Comparison of ENCODE assay signal across 8 mouse cellular contexts in the genomic region with DNA sequence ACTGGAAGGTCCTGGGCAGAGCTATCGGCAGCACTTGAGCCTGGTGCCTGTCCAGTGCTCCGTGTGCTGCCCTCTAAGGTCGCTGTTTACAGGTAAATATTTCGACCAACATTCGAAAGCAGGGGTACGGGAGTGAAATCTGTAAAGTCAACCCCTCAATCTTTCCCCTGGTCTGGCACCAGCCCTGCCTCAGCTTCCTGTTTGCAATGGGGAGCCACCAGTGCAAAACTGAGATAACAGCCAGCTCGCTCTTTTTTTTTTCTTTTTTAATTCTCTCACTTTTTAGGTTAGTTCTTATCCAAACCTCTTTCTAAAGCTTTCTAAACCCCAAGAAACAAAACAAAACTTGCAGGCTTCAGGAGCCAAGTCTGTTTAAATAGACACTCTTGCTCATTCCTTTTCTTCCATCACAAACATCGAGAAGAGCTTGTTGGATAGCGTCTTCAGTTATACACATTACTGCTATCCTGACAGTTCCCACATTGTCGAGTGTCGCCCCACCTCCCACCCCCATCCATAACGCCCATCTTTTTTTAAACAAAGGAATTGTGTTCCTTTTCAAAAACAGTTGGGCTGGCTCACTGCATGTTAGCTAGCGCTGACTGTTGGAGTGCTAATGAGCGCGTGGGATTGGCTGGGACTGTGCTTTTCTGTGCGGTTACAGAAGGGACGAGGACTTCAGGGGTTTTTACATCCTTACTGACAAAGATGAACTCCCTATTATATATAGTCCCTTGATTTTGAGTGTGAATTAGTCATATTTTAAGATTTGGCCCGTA. TPM values are rescaled to one million over a fixed set of nuclear protein-coding genes. Genes with fewer than 3 reads are reported as not detected.
DNase-seq lines count a peak whose midpoint lies in the region; ATAC-seq and TF ChIP-seq lines count a peak whose summit lies in the region.
"Had no signal": no experiment of that assay in that cellular context is flagged by ENCODE, and none has a peak within 500 bp of the region (broad histone marks: within the 10 kb centered on the region; RNA-seq: fewer than 3 reads in every experiment).

No protein-coding gene starts in this region.

- DNase-seq in left cerebral cortex, adult 18-20 months (ENCODE audit: low spot score in 2 of 2), result peak; percentile 57 to 59
- DNase-seq in left cerebral cortex, postnatal 10 days (ENCODE audit: extremely low spot score in 1 of 2, low spot score in 2 of 2), result no peak
- peak; percentile 68 to 72 for DNase-seq in right cerebral cortex, postnatal 10 days (ENCODE audit: low spot score in 2 of 2)
- no peak for DNase-seq in adrenal gland, adult (ENCODE audit: inconsistent age in 2 of 2, low spot score in 1 of 2)
- no peak for DNase-seq in heart, postnatal 10 days

- 42% methylated on average over 18 of the region's 18 CpGs for WGBS in bone marrow, adult 2 months
- 66% methylated on average over 18 of the region's 18 CpGs for WGBS in hindbrain, embryonic 13.5 days

- TF ChIP-seq CTCF in bone marrow, adult 2 months (IDR thresholded peaks at IDR 0.05; ENCODE audit: control insufficient read depth, insufficient read depth, low read length), result no peak

- H3K4me2 ChIP-seq in hindbrain, embryonic 13.5 days, result no peak overlapping the region

- H3K4me1 ChIP-seq in bone marrow, adult 2 months (ENCODE audit: control insufficient read depth, insufficient read depth, low read length), result peaks cover 16% of the 10 kb centered on the region
- H3K4me1 ChIP-seq in hindbrain, embryonic 13.5 days (replicated peaks), result peaks cover 13% of the 10 kb centered on the region

- peak overlapping the region; percentile 57; the same call in 1 of the 2 replicates for H3K27ac ChIP-seq in bone marrow, adult 2 months (ENCODE audit: control insufficient read depth, insufficient read depth, low read depth, low read length, poor library complexity)
- H3K27ac ChIP-seq in hindbrain, embryonic 13.5 days, result peak overlapping the region; percentile 10; the same call in 1 of the 2 replicates

- H3K4me3 ChIP-seq in bone marrow, adult 2 months (replicated peaks; ENCODE audit: control insufficient read depth, low read depth, low read length), result no peak overlapping the region
- H3K4me3 ChIP-seq in hindbrain, embryonic 13.5 days, result no peak overlapping the region

- H3K36me3 ChIP-seq in hindbrain, embryonic 13.5 days, result peaks cover 77% of the 10 kb centered on the region

- no peak overlapping the region for H3K9ac ChIP-seq in hindbrain, embryonic 13.5 days

- no peak for ATAC-seq in hindbrain, embryonic 13.5 days (ENCODE audit: low FRiP score)
- ATAC-seq: Patski had no signal

- intact Hi-C loops in left cerebral cortex, postnatal 10 days (cut with DNase I), result no loop called here
- intact Hi-C loops in heart, postnatal 10 days (cut with DNase I), result no loop called here

- no peaks in the 10 kb centered on the region for H3K9me3 ChIP-seq in hindbrain, embryonic 13.5 days

- TF ChIP-seq POLR2A in bone marrow, adult 2 months (IDR thresholded peaks at IDR 0.05; ENCODE audit: borderline replicate concordance, control insufficient read depth, low read depth, low read length), result no peak

- no peaks in the 10 kb centered on the region for H3K27me3 ChIP-seq in hindbrain, embryonic 13.5 days
- H3K27me3 ChIP-seq: Patski had no signal

RNA-seq across cellular contexts. Expression of a gene that starts 27.6 kb away (rescaled TPM):
- total RNA-seq in left cerebral cortex, adult 18-20 months (2021), result 1 to 10 TPM in 1 of 2 experiments, under 1 TPM in 1; 0.84 to 1.3 TPM
- total RNA-seq in left cerebral cortex, postnatal 10 days (2021), result 1 to 10 TPM; 1.8 to 2.1 TPM
- 2.0 and 5.8 TPM in 2 replicates for polyA plus RNA-seq in bone marrow, adult 2 months (2011; ENCODE audit: insufficient read depth, insufficient read length, low replicate concordance, missing spikeins)
- polyA plus RNA-seq in hindbrain, embryonic 13.5 days (2015; fragmentation: Nextera tagmentation; extraction: Ambion mirVana), result 0.39 and 0.68 TPM in 2 replicates
- 1 to 10 TPM in 1 of 2 experiments, under 1 TPM in 1; 0.60 to 1.8 TPM for total RNA-seq in heart, postnatal 10 days (2021)

Comparison
In these comparisons a context has a peak if more than half of its experiments do, and no peak if none do; other contexts are left out.
1. DNase-seq: peak in left cerebral cortex, adult 18-20 months (2 of 2) and right cerebral cortex, postnatal 10 days (2 of 2); none in left cerebral cortex, postnatal 10 days (0 of 2), adrenal gland, adult (0 of 2) and heart, postnatal 10 days (0 of 2).